Mouse (Mus musculus): ENCODE measurements at regions not wholly inside any gene's neighbourhood (a gene's known extent, or its start where the extent isn't known, plus 50 kb on each side); places are given as distances from the start of the nearest gene placed in this dataset.

DNA sequence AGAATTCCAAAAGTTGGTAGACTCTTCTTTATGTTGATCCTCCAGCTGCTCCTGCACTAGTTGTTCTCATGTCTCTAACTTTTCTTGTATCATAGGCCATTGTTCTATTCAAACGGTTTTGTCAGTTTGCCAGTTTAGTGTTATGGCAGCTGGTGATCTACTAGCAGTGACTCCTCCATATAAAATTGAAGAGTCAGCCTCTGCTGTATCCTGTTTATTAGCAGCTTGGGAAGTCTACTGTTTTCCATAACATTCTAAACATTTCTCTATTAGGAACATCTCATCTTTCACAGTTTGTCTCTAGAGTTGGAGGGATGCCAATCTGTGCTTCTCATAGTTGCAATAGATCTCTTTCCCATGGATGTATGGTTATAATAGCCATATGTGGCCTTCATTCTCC, 58.6 kb downstream of the Drd1 start:
- DNase-seq = no peak

DNA sequence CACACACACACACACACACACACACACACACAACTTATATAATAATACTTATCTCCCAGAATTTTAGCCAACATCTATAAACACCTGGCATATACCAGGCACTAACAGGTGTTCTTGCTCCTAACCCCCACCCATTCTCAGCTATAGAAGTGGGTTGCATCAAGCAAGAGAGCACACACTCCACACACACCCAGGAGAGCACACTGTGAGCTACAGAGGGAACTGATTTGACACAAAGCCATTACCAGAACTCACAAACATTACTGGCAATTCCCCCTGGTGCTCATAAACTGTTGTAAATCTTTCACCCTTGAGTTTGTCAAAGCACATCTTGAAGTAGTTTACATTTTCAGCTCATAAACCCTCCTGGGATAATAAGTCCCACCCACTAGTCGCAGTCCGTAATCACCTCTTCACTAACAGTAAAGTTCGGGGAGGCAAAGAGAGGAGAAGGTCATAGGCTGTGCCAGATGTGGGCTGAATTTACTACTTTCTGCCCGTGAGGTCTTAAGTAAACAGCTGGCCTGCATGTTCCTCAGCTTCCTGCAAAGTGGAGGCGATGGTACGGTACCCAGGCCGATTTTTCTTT, 62.5 kb downstream of the Drd1 start:
- DNase-seq = no peak

DNA sequence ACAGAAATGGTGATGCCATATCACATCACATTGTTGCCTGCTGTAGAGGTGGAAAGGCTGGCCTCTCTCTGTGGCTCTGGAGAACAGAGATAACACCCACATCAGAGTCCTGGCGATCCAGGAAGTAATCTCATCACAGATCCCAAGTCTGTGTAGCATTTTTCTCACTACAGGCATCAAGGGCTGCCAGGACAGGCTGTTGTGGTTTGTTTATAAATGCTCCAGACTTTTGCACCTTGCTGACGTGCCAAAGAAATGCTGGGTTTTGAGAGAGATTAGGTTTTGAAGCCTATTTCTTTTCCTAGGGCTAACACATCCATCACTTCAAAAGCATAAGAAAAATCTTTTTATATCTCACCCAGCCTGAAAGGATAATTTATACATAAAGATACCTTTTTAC, 76.3 kb downstream of the Drd1 start:
- no peak for DNase-seq

DNA sequence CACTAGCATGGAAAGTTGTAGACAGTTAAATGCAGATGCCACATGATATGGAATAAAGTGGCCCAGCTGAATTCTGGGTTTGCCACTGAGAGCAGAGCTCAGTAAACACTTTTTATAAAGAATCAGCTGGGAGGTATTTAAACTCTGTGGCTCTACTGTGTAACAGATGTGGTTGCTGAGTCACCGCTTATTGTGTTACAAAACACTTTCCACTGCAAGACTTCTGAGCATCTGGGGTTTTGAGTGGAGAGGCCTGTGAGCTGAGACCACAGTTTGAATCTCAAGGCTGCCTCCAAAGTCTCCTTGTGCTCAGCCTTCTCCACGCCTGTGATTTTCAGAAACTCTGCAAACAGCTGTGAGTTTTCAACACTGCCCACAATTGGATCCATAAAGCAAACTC, 86.1 kb downstream of the Drd1 start:
- no peak for DNase-seq

DNA sequence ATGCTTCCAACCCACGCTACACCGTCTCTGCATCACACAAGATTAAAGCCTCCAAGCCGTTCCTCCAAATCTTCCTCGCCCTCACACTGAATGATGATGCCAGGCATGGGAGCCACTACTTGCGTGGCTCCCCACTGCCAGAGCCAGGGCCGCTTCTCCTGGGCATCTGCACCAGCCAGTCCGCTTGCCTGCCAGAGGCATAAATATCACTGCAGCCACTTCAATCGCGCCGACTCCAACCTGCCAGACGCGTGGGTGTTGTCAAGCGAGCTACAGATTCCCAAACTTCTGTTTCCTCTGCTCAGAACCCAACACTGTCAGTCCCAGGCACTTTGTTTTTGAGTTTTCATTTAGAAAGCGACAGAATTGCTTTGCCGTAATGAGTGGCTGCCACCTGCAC, 99.3 kb downstream of the Drd1 start:
- no peak for DNase-seq

DNA sequence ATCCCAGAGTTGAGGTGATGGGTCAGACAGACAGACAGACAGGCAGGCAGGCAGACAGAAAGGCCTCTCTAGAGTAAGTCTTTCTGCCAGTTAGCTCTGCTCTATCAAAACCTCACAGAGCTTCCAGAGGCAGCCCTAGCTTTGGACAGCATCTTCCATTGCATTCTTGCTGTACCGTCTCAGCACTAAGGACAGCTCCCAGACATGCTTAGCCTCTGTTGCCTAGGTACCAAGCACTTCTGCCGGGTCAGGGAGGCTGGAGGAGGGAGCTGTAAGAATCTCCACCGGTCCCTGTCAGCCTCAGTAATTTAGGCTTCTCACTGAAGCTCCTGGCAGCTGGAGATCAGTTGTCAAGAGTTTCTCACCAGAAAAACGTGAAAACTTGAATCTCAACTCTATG, 107.4 kb downstream of the Drd1 start:
- no peak for DNase-seq

DNA sequence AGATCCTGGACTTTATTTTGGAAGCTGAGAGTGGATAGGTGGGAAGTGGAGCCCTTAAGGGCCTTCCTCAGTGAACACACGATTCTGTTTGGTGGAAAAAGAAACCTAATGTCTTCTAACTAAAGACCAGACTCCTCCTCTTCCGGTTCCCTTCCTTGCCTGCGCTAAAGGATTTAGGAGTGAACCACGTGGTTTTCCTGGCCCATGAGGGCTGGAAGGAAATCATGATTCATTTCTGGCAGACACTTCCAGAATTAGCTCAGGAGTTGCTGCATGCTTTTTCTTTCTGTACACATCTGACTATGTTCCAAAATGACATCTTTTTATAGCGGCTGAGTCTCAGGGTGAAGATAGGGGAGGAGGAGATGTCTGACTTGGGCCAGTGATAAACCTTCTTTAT, 109.8 kb downstream of the Drd1 start:
- no peak for DNase-seq

DNA sequence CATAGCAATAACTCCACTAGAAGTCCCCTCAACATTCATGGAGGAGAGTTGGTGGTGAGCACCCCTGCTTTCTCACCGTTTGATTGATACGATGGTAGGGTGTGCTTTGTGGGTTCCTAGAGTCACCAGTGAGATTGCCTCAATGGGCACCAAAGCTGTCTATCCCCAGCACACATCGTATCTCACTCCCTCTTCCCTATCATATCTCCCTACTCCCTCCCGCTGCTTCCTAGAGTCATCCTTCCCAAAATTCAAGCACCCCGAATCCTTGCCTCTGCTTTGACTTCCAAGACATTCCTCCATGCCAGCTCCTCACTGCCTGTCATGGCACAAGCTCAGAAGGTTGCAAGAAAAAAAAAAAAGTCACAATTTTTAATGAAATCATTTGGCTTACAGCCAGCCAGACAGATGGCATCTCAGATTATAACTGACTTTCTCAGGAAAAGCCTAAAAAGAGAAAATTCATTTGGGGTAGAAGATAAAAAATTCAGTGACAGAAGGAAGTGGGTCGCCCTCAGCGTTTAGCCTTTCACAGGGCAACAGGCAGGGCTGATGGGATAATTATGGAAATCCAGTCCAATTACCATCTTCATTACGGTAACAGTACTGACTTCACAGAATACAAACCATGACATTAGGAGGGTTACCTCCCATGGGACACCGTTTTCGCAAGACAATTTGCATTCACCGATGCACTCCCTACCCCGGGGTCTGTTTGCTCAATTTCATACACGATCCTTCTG, 114.3 kb downstream of the Drd1 start:
- DNase-seq = no peak

DNA sequence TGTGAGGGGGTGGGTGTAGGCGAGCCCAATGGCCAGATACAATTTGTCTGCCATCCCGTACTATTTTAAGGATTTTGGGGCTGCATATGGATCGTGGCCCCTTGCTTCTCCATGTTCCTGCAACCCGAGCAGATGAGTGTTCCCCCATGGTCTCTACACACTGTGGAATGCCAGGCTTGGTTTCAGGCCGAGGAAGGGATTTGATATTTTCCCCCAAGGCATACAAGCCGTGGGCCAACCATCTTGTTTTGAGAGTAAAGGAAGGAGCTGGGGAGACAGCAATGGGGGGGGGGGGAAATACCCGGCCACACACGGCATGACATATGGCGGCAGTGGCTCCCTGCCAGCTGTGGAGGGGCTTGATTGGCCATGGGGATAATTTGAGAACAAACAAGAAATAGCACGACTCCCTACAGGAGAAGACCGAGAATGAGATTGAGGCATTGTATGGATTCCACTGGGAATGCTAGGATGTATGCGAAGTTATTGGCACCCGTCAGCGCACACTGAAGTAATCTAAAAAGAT, 120.3 kb downstream of the Drd1 start:
- DNase-seq = no peak

DNA sequence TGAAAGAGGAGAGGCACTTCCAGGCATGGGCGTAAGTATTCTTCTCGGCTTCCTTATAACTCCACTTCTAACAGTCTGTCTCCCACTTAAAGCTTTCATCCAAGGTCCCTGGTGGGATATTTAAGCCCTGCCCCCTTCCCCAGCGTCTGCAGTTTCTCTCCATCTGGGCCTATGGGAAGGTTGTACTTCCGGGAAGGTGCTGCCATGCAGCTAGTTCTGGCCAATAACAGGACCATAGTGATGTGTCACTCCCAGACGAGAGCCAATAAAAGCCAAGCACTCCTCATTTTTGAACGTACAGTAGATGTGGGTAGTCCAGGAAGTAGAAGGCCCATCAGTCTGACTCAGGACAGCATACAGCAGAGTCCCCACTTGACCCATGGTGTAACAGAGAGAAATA, 121.0 kb downstream of the Drd1 start:
- no peak for DNase-seq

DNA sequence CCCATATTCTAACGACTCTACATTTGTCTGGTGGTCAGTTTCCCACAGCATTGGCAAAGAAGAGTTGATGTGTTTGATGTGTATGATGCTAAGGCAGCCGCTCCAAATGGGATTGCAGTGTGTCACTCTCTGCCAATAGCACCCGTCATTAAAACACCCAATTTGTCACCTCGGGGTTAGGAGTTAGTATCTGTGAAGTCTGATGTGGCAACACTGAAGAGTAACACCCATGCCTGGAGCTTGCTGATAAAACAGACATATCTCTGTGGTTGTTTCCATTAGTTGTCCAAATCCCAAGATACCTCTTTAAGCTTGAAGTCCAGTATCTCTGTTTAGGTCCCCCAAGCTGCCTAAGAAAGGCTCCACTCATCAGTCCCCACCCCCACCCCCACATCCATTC, 129.4 kb downstream of the Drd1 start:
- no peak for DNase-seq

DNA sequence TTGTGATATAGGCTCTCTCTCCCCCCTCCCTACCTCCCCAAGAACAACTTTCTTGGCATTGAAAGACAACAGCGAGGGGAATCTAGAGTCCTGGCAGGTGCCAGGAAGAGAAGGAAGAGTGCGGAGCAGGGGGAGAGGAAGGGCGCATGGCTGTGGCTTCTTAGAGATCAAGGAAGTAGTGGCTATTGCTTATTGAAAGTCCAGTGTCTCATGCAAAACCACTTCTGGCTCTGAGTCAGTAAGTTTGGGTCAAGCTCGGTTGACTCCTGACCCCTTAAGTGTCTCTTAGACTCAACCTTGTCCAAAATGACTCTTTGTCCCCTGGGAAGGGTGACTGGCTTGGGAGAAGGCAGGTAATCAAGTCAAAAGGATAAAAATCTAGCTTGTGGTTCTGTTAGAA, 131.1 kb downstream of the Drd1 start:
- no peak for DNase-seq

DNA sequence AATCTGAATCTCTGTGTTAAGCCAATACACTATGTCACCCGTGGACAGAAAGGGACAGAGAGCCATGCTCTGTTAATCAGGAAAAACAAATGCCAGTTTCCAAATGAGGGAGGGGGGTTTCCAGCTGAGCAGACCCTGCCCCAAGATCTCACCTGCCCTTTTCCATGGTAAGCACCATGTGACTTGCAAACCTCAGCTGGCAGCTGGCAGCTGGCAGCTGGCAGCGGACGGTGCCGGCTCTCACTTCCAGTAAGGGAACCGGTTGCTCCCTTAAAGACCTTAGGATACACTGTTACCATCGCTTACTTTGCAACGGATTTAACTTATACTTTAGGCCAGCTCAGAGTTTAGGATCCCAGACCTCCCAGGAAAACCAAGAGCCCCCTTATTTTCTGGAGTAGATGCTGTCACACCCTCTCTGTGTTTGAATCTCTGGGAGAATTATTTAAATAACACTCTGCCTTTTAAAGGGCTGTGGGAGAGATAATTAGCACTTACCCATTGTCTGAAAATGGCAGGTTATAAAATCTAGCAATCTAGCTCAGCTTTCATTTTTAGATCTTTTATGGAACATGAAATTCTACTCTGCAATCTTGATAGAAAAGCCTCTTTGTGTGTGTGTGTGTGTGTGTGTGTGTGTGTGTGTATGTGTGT, 131.7 kb downstream of the Drd1 start:
- no peak for DNase-seq

DNA sequence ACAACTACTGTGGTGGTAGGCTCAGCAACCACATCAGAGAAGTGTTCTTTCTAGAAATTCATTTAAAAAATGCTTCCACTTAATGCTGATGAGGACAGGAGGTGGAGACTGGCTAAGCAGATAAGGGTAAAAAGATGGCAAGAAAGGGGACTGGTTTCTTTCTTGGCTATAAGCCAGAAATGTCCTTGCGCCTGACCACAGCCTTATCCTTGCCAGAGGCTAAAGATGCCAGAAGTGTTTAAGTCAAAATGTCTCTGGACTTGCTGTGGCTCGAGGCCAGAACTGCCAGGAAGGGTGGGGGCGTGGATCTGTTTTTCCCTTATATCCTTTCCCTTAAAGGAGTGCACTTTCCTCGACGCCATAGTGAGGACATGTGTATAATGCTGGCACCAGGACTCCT, 133.7 kb downstream of the Drd1 start:
- DNase-seq = no peak

DNA sequence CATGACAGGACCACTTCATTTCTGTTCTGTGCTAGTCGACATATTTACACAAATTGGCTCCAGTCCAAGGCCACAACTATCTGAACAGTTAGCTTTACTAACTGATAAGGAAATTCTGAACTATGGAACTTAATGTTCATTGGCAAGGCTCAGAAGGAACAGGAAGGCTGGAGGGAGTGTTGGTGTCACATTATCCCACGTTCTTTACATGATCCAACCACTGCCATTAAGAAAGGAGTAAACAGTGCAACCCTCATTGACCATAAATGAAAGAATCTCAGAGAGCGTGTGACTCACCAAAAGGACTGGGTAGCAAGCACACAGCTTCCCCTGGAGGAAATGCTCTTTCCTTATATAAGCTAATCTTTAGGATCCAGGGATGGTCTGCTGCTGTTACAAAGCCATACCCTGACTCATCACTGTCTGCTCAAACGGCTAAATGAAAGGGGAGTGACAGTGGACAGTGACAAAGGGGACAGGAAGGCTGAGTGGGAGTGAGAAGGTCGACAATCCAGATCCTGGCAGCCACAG, 135.6 kb downstream of the Drd1 start:
- DNase-seq = no peak

DNA sequence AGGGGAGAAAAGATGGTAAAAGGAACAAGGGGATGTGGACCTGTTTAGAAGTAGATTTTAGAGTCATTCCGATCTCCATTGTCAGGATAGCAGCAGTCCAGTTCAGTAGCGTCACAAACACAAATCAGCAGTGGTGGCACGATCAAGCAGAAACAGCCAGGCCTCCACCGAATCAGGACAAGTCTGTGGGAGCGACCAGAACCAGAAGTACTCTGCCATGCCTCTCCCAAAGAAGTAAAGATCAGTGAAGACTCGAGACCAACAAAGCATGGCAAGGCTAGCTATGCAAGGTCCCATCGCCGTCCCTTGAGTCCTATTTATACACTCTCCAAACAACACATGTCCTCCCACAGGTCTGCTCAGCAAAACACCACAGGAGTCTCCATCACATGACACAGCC, 140.0 kb downstream of the Drd1 start:
- DNase-seq = no peak

DNA sequence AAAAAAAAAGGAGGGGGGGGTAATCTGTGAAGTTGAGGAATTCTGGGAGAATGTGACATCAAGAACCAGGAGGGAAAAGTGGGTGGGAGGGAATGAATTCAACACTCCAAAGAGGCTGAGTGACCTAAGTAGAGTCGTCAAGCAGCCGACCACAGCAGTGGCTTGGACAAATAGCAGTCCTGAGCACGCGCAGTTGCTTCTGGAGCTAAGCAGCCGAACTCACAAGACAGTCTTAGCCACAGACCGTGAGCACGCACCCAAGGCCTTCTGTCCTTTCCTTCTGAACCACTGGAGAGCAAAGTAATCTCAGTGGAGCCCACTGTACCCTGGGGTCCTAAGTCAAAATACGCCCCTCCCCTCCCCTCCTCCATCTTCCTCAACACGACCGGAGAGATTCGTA, 141.1 kb downstream of the Drd1 start:
- DNase-seq = no peak

DNA sequence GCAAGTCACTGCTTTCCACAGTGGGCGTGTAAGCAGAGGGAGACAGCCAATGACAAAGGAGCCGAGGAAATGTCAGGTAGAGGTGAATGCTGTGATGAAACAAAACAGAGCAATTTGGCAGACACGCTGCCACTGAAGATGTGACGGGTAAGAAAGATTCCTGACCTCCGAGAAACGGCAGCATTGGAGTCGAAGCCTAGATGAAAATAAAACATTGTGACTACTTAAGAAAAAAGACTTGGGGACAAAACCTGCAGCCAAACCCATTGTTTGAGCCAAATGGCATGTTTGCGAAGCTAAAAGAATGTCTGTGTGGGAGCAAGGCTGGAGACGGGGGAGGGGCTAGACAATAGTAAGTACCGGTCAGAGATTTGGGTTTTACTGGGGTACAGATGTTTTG, 142.0 kb downstream of the Drd1 start:
- no peak for DNase-seq

DNA sequence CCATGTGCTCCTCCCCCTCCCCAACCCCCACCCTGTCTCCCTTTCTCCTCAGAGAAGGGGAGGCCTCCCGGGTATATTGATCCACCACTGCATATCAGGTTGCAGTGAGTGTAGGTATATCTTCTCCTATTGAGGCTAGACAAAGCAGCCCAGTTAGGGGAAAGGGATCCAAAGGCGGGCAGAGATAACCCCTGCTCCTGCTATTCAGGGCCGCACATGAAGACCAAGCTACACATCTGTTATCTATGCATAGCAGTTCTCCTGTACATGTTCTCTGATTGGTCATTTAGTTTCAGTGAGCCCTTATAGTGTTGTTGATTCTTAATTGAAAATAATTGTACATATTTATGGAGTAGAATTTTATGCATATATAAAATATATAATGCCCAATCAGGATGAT, 143.7 kb downstream of the Drd1 start:
- DNase-seq = no peak

DNA sequence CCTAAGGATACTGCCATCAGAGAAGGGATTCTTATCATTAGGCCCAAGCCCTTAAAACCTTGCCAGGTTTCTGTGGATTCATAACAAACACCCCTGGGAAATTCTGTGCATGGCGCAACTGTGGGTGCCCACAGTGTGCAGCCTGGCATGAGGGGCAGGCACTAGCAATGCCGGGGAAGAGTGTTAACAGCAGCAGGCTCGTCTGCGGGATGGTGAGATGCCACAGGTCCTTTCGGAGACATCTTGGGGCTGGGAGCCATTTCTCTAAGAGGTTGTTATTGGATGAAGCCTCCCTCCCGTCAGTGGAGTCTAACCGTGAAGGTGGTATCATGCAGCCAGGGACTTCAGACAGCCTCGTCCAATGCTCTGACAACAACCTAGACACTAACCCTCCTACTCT, 144.2 kb downstream of the Drd1 start:
- DNase-seq = no peak

DNA sequence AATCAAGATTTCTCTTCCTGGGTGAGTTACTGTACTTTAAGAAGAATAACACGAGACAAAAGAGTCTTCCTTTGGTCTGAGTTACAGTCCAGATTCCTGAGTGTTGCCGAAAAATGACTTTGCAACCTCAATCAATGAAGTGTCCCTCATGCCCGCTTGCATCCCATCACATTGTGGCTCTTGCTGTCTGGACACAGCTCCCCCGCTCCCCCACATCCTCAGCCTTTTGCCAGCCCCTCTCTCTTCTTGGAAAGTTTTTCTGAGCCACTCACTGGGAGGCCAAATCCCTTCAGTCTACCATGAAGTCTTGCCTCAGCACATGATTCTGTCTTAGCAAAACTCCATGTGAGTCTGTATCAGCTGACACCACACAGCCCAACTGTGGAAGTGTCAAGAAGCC, 145.3 kb downstream of the Drd1 start:
- DNase-seq = no peak

DNA sequence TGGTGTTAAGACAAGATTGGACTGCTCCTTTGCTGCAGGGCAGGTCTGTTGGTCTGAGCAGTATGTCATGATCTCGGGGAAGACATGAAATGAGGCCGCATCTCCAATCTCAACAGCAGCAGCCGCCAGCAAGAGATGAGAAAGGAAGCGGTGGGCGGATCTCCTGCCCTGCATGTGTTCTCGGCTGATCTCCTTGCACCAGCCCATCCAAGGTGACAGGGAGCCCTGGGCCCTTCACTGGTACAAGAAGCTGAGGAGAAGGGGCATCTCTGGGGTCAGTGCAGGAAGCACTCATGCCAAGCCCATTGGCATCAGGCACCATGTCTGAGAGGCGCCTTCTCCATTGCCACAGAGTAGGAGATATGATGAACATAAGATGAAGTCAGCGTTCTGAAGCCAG, 151.0 kb downstream of the Drd1 start:
- no peak for DNase-seq

DNA sequence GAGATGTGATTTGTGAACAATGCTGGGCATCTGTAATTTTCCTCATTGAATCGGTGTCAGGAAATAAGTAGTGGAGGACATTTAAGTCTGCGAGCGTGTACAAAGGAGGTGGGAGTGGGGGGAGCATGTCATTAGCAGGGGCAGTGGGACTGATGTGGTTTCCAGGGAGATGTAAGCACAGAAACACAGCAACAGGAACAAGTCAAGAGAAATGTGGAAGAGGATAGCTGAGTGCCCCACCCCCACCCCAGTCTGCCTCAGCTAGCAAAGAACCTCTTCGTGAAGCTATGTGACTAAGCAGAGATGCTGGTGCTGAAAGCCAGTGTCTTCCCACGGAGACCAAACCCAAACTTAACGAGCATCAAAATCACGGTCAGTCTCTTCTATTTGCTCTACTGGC, 151.9 kb downstream of the Drd1 start:
- no peak for DNase-seq

DNA sequence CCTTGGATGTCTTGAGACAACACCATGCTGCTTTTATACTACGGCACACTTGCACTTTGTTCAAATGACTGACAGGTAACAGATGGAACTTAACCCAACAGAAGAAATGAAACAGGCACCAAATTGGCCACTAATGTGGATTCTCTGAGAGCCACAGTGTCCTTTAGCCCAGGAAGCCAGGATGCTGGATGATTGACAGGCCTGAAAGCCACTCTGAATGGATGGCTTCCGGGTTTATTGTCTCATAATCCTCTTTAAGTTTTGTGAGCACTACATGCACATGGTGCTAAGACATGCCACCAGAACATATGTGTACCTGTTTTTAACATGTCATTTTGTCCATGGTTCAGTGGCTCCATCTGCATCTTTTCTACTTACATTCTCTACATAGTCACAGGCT, 152.7 kb downstream of the Drd1 start:
- DNase-seq = no peak
